Mouse (Mus musculus): Measurements from ENCODE around the gene Crim1.
"Not testable (repeated sequence)": the region's sequence is repeated elsewhere in the genome, so short reads cannot be mapped to it uniquely, and the experiment has no call there.

The Crim1 gene

GRCm38 (mm10) chr17:78250149-78250938 is 50.3 kb downstream of the Crim1 start:
- no peak for DNase-seq (ENCODE audit: low spot score in 2 of 2)

- not testable (repeated sequence) for DNase-seq (ENCODE audit: low spot score in 2 of 2)
Observed at GRCm38 (mm10) chr17:78253587-78253986, 53.5 kb downstream of the Crim1 start.

GRCm38 (mm10) chr17:78254256-78254655 is 54.2 kb downstream of the Crim1 start:
- no peak for DNase-seq (ENCODE audit: low spot score in 2 of 2)

- no peak for DNase-seq (ENCODE audit: low spot score in 2 of 2)
Observed at GRCm38 (mm10) chr17:78255711-78256110, 55.7 kb downstream of the Crim1 start.

- DNase-seq (ENCODE audit: low spot score in 2 of 2), result no peak
Observed at GRCm38 (mm10) chr17:78256534-78256933, 56.5 kb downstream of the Crim1 start.

GRCm38 (mm10) chr17:78261684-78262083 is 61.6 kb downstream of the Crim1 start:
- no peak for DNase-seq (ENCODE audit: low spot score in 2 of 2)

- no peak for DNase-seq (ENCODE audit: low spot score in 2 of 2)
Observed at GRCm38 (mm10) chr17:78264116-78264515, 64.1 kb downstream of the Crim1 start.

GRCm38 (mm10) chr17:78265135-78265534 is 65.1 kb downstream of the Crim1 start:
- no peak for DNase-seq (ENCODE audit: low spot score in 2 of 2)

GRCm38 (mm10) chr17:78266271-78266670 is 66.2 kb downstream of the Crim1 start:
- DNase-seq (ENCODE audit: low spot score in 2 of 2), result no peak

- no peak for DNase-seq (ENCODE audit: low spot score in 2 of 2)
Observed at GRCm38 (mm10) chr17:78268591-78268990, 68.5 kb downstream of the Crim1 start.

- no peak for DNase-seq (ENCODE audit: low spot score in 2 of 2)
Observed at GRCm38 (mm10) chr17:78269311-78269710, 69.3 kb downstream of the Crim1 start.

- no peak for DNase-seq (ENCODE audit: low spot score in 2 of 2)
Observed at GRCm38 (mm10) chr17:78270019-78270418, 70.0 kb downstream of the Crim1 start.

- DNase-seq (ENCODE audit: low spot score in 2 of 2), result no peak
Observed at GRCm38 (mm10) chr17:78271731-78272130, 71.7 kb downstream of the Crim1 start.

GRCm38 (mm10) chr17:78272142-78272541 is 72.1 kb downstream of the Crim1 start:
- no peak for DNase-seq (ENCODE audit: low spot score in 2 of 2)

- no peak for DNase-seq (ENCODE audit: low spot score in 2 of 2)
Observed at GRCm38 (mm10) chr17:78272713-78273483, 72.8 kb downstream of the Crim1 start.

- no peak for DNase-seq (ENCODE audit: low spot score in 2 of 2)
Observed at GRCm38 (mm10) chr17:78273875-78274274, 73.8 kb downstream of the Crim1 start.

GRCm38 (mm10) chr17:78274609-78275506 is 74.8 kb downstream of the Crim1 start:
- DNase-seq (ENCODE audit: low spot score in 2 of 2), result no peak

GRCm38 (mm10) chr17:78275507-78275813 is 75.4 kb downstream of the Crim1 start:
- no peak for DNase-seq (ENCODE audit: low spot score in 2 of 2)

GRCm38 (mm10) chr17:78279191-78279590 is 79.1 kb downstream of the Crim1 start:
- DNase-seq (ENCODE audit: low spot score in 2 of 2), result no peak

- DNase-seq (ENCODE audit: low spot score in 2 of 2), result no peak
Observed at GRCm38 (mm10) chr17:78280991-78281712, 81.1 kb downstream of the Crim1 start.

GRCm38 (mm10) chr17:78283271-78283992 is 83.4 kb downstream of the Crim1 start:
- DNase-seq (ENCODE audit: low spot score in 2 of 2), result no peak

Data from frontal cortex, postnatal 25 days (tissue).